Mouse (Mus musculus) left cerebral cortex, postnatal 25 days (tissue): ENCODE measurements around the gene Fgf5. TPM values are rescaled to one million over a fixed set of nuclear protein-coding genes. Genes with fewer than 3 reads are reported as not detected.

Source experiments
- DNase-seq, 2 experiments: peaks; one replicate each; pipeline ENCODE4 v3.0.0; 2022; ENCODE audit warnings: low spot score in 2 of 2, mixed read lengths in 1 of 2
- intact Hi-C: fragments of 180-260 bp; cut with DNase I; formaldehyde crosslinking; loops from one replicate; pipeline ENCODE4 v1.15.1; 2025
- total RNA-seq, 2 experiments: library from RNA; stranded (reverse); gene quantifications; 2 replicates each; pipeline ENCODE4 v1.2.3; 2021

Gene Fgf5
- total RNA-seq, 2 experiments from 2014 or later = 3.0 to 4.3 TPM

DNA sequence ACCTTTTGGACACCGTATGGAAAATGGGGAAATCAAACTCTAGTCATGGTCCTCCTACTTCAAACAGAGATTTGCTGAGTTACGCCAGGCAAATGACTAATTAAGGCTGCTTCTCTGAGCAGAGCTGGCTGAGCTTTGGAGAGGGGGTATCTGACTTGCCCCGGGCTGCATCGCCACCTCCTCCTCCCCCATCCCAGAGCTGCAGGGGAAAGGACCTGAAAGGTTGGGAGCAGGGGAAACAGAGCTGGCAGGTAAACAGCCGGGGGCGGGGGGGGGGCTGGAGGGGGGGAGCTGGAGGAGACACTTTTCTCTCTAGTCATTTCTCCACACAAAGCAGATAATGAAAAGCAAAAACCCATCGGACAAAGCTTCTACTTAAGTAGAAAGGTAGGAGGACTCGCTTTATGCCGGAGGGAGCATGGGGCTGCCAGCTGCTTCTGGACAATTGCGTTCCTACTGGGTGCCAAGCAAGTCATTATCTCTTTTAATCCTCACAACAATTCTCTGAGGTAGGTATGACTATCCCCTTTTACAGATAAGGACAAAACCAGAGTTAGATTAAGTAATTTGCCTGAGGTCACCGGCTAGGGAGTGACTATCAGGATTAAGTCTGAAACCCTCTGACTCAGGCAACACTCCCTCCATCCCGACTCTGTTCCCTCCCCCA is 39.2 kb downstream of the Fgf5 start:
- intact Hi-C loops = no loop called here
- no peak for DNase-seq

DNA sequence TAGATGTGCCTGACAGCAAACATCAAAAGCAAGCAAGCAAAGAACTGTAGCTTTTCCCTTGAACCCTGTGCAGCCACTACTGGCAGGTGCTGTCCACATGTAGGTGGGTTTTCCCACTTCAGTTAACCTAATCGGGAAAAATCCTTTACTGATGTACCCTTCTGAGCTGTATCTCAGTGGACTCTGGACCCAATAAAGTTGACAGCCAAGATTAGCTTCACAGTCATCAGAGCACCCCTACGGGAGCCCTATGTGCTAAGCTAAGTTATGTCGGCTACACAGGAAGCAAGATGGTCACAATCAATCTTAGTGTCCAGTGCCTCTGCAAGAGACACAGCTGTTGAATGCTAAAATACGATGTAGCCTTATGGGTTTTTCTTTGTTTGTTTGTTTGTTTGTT is 46.1 kb downstream of the Fgf5 start:
- intact Hi-C loops = no loop called here
- no peak for DNase-seq

DNA sequence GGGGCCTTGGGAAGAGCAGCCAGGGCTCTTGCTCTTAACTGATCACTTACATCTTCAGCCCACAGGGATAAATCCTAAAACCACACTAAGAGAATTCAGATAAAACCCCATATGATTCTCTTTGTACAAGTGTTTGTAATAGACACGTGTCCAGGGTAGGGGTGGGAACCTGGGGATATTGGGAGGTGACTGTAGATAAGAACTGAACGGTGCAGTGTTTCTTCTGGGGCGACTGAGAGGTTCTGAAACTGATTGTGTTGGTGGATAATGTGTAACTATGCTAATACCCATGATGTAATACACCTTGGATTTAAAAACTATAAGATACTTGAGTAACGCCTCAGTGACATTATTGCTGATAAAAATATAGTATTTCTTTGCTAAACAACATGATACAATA is 51.7 kb downstream of the Fgf5 start:
- DNase-seq = no peak
- intact Hi-C loops = no loop called here

DNA sequence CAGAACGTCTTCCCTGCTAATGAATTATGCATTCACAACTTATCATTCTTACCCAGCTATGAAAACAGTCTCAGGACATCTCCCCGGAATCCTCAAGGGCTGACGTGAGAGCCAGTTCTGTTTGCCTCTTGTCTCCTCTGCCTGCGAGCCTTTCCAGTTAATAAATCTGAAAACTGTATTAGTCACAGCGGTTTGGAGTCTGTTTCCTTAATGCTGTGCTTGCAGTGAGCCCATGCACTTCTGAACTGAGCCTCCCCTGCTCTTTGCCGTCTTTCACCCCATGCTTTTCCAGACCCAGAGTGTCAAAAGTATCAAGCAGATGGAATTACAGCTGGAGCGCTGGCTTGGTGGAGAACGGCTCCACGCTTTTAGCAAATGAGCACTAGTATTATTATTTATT is 52.5 kb downstream of the Fgf5 start:
- no peak for DNase-seq
- intact Hi-C loops = no loop called here

DNA sequence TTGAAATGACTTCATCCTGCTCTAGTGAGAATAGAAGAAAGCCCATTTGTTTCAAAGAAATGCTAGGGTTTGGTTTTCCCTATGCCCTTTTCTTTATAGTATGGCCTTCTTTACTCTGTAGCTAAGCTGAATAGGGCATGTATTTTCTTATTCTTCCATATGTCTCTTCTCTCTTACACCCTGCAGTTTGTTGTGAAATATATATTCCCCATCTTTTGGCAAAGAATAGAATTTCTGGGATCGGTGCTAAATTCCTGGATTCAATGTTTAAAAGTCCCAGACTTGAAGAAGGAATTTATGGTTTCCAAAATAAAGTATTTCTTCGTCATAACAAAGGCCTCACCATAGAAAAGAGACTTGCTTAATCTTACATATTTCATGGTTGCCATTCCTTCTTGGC is 72.6 kb downstream of the Fgf5 start:
- no peak for DNase-seq
- intact Hi-C loops = loop anchor here (10.0 kb wide), 1 partner anchor 132 kb away; no protein-coding TSS in a partner anchor

Other genes with a start within 250 kb of the Fgf5 start
- gene Antxr2, start 223.1 kb upstream of the Fgf5 start, total RNA-seq = 1 to 10 TPM; 1.7 to 1.9 TPM
- gene Prdm8, start 87.0 kb upstream of the Fgf5 start, total RNA-seq = 10 to 100 TPM; 34.3 to 38.3 TPM
- gene Cfap299, start 75.1 kb downstream of the Fgf5 start, total RNA-seq = under 1 TPM in 1 of 2 experiments, not detected in 1; 0.73 TPM